Mouse (Mus musculus): ENCODE measurements around the gene Cklf.
A peak's percentile ranks its signal among the peaks of the same experiment; 100 is the strongest.

DNA sequence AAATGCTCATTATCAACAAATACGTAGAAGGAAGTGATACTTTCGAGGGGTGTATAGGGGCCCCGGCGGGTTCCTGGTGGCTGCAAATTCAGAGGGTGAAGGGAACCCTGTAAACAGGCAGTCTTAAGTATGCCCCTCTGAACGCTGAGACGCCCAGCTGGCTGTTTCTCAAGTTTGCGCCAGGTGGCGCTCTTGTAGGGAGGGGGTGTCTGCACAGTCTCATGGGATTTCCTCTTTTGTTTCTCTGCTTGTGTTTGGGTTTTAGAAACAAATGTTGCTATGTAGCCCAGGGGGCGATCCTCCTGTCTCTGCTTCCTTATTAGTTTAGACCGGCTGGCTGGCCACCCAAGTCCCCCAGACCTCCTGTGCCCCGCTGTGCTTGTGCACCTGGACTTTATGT is 31.6 kb upstream of the Cklf start:
- TF ChIP-seq CTCF (IDR thresholded peaks at IDR 0.05; ENCODE audit: borderline replicate concordance, insufficient read depth, low read length) (0 out of 2 replicates have a peak, but pooled peaks have one; percentile 22), POLR2A (IDR thresholded peaks at IDR 0.05; ENCODE audit: low read depth, low read length) (no peak)

Data from embryonic fibroblast, embryonic 13.5 days (primary cell).